Mouse (Mus musculus): ENCODE data around the gene Trit1.
A peak's percentile ranks its signal among the peaks of the same experiment; 100 is the strongest.
"Not testable (repeated sequence)": the region's sequence is repeated elsewhere in the genome, so short reads cannot be mapped to it uniquely, and the experiment has no call there.

Trit1 gene

GRCm38 (mm10) chr4:122998537-122999262 is 17.7 kb upstream of the Trit1 start:
- no peak for DNase-seq

- DNase-seq = no peak
Measured at GRCm38 (mm10) chr4:122999263-122999691, 17.1 kb upstream of the Trit1 start.

DNA sequence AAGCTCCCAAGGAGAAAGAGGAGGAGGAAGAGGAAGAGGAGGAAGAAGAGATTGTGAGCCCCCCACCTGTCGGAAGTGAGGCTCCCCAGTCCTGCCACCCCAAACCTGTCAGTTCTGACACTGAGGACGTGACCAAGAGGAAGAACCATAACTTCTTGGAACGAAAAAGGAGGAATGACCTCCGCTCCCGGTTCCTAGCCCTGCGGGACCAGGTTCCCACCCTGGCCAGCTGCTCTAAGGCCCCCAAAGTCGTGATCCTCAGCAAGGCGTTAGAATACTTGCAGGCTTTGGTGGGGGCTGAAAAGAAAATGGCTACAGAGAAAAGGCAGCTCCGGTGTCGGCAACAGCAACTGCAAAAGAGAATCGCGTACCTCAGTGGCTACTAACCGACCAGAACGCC is 16.3 kb upstream of the Trit1 start:
- DNase-seq = no peak

DNA sequence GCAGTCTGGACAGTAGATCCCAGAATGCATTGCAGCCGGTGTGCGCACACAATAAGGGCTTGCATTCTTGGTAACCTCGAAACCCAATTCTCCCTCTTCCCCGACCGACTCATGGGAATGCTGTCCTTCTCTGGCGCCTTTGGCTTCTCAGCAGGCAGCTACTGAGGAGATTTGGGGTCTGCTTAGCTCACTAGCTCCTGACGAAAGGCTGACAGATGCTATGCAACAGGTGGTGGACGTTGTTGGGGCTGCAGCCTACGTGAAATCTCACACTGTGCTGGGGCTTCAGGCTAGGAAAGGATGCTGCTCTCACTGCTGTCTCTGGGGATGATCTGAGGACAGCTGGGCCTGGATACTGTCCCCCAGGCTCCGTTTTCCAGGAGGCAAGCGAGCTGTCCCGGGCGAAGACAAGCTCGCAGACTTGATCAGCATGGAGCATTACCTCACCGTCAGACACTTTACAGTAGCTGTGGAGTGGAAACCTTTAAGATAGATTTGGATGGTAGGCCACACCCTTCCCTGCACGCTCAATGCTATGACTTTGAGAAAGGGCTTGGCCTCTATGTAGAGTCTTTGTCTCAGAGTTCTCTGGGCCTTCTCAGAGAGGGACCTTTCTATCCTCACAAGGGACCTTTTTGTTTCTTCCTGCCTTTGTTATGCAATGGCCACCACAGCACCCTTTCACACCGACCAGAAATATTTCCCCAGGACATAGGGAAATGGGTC is 15.6 kb upstream of the Trit1 start:
- no peak for DNase-seq

DNA sequence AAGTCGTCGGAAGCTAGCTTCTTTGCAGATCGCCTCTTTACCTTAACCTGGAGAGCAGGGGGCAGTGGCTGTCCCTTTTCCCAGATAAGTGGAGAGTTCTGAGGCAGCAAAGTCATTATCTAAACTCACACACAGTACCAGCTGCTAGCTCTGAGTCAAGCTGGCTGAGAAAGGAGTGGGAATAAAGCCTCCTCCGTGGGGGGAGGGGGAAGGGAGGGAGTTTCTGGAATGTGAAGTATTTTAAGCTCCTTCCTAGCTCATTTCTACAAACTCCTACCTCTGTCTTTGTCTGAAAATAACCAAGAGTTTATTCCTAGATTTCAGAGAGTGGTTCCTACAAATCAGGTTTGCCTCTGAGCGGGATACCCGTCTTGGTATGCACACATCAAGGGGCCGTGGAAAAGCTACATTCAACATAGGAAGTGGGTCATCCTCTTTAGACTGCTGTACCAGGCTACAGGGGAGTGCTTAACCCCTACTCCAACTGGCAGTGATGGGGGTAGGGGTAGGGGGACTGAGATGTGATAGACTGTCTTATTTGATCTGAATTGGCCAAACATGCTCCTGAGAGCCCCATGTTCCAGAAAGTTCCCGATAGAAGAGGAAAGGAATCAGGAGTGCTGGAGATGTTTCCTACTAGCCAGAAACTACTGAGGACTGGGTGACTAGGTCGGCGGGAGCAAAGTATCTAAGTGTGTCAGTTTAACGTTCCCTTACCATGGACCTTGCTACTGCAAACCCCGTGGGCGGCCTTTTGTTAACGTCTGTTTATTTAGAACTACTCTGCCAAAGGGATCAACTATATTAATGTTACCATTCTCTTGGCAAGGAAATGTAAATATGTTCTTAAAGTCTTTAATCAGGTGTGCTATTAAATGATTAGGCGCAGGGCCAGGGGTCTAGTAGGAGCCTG is 11.1 kb upstream of the Trit1 start:
- DNase-seq = no peak

GRCm38 (mm10) chr4:123012501-123012900 is 3.9 kb upstream of the Trit1 start:
- DNase-seq = not testable (repeated sequence)

DNA sequence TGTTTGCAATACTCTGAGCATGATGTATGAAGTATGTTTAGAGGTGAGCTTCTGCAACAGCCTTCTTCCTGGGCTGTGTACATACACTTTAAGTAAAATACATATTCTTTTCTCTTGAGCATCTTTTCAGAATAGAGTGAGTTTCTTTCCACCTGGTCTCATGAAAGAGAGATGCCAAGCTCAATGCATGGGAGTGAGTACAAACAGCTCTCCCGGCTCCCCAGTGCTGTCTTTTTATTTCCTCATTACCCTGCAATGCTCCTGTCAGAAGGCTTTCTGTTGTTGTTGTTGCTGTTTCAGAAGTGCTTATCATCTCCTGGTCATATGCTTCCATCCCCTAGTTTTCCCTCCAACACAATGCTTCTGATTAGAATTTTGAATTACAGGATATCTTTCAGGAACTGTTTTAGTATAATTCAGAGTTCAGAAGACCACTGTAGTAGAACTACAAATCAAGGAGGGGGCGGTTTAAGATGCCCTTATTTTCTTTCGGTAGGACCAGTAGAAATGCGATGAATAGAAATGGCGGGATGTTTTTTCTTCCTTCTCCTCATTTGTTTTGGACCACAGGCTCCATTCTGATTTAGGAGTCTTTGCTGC is 3.0 kb upstream of the Trit1 start:
- DNase-seq = no peak

- DNase-seq = no peak
Measured at GRCm38 (mm10) chr4:123013949-123014406, 2.4 kb upstream of the Trit1 start.

DNA sequence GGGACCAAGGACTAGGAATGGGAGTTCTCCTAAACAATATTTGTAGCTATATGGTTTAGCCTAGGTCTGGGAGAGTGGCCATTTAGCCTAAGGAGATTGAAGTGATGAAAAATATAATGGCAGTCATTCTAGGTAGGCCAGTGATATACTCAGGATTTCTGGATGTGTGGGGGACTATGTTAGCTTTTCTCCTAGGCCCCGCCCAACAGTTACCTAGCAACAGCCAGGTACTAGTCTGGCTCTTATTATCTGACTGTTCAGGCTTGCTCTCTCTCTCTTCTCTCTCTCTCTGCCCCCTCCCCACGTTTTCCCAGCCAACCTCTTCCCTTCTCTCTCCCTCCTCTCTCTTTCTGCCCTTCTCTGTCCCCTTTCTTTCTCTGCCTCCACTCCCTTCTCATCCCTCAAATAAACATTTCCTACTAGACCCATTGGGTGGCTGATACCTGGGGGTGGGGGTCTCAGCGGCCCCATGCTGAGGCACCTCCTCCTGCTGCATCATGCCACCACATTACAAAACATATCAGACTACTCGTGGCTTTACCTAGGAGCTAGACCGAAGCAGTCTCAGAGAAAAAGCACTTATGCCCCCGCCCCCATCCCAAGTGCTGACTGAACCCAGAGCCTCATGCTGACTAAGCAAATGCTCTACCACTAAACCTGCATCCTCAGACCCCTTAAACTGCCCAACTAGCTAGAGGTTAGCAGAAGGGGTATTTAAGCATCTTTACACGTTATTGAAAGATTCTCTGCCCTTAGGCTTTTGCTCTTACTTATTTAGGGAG is 1.7 kb upstream of the Trit1 start:
- DNase-seq = no peak

- DNase-seq = no peak
Measured at GRCm38 (mm10) chr4:123021591-123021990, 5.2 kb downstream of the Trit1 start.

DNA sequence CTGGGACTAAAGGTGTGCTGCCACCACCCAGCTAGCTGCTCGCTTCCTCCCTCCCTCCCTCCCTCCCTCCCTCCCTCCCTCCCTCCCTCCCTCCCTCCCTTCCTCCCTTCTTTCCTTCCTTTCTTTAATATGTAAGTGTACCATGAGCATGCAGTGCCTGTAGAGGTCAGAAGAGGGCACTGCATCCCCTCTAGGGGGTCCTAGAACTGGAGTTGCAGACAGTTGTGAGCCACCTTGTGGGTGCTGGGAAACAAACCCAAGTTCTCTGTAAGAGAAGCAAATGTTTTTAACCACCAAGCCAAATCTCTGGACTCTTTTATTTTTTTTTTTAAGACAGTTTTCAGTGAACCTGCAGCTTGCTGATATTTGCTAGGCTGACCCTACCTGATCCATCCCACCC is 6.5 kb downstream of the Trit1 start:
- no peak for DNase-seq

- DNase-seq = no peak
Measured at GRCm38 (mm10) chr4:123025418-123025817, 9.0 kb downstream of the Trit1 start.

- DNase-seq = peak; percentile 42 to 55
Measured at GRCm38 (mm10) chr4:123026161-123026560, 9.8 kb downstream of the Trit1 start.

GRCm38 (mm10) chr4:123026597-123026996 is 10.2 kb downstream of the Trit1 start:
- DNase-seq = peak in 1 of 2 experiments; percentile 21

DNA sequence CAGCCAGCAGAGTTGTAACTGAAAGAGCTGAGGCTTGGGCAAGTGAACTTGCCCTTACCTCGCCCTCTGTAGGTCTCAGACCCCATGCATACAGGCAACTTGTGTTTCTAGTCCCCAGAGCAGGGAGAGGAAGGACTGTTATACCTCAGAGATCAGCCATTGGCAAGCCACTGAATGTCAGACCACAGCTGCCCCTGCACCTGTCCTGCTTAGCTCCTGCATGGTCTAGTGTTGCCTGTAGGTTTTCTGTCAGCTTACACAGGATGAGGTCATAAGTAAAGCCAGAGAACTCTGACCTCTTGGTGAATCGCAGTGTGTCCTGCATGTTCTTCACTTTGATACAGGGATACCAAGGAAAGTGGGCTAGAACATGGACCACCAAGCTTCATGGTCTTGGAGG is 18.4 kb downstream of the Trit1 start:
- no peak for DNase-seq

DNA sequence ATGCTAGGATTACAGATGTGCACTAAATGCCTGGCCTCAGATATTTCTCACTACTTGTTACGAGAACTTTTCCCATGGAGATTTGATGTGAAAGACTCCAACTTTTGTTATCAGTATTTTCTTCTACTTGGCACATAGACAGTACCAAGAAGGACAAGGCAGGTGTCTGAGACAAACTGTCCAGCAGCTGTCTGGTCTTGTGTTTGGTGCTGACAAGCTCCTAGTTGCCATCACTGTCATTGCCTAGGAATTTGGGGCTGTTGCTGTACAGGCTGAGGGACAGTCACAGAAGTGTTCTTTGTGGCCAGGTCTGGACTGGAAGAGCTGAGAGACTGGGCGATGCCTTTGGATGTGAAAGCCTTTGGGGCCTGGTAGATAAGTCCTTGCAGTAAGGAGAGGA is 19.2 kb downstream of the Trit1 start:
- DNase-seq = no peak

DNA sequence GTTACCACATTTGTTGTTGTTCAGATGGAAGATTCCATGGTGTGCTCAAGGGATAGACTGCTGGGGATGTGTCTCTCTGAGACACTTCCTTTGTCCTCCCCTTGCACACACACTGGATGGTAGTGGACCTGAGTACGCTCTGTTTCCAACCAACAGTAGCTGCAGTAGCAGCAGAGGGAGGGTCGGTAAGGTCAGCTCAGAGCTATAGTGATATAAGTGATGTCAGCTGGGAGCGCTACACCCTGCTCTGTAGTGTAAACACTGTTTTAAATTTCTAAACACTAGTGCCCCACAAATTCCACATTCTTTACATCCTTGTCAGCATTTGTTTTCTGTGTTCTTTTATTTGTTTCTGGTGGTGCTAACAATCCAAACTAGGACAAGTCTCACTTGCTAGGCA is 20.3 kb downstream of the Trit1 start:
- no peak for DNase-seq

- DNase-seq = no peak
Measured at GRCm38 (mm10) chr4:123041131-123041530, 24.7 kb downstream of the Trit1 start.

DNA sequence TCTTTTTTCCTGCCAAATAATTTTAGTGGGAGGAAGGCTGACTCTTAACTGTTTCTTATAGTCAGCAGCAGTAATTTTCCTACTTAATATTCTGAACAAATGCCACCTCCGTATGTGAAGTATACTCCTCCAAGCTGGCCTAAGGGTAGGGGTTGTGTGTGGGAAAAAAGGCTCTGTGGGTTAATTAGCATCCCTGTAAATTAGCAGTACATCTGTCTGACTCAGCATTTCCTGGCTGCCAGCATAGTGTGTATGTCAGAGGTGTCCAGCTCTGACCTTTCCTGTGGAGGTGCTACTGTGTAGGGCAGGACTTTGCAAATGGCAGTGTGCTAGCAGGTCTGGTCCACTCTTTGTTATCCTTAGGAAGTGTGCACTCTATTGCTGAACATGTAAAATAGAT is 27.5 kb downstream of the Trit1 start:
- DNase-seq = no peak

DNA sequence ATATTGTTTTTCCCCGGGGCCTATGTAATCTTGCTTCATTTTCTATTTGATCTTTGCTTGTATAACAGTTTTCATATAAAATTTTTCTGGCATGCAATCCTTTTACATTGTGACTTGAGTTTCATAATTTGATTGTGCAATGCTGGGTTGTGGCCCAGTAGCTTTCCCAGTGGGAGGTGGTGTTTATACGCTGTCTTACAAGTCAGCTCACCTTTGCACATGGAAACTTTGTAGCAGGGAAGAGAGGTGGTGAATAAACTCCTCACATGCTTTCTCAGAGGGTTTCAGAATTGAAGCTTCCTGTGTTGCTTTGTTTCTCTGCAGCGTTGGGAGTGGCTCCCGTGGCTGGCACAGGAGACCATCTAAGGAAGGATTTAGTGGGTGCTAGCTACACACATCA is 28.4 kb downstream of the Trit1 start:
- DNase-seq = no peak

GRCm38 (mm10) chr4:123046300-123046699 is 29.9 kb downstream of the Trit1 start:
- DNase-seq = no peak

GRCm38 (mm10) chr4:123050681-123051211 is 34.3 kb downstream of the Trit1 start:
- peak; percentile 49 to 62 for DNase-seq

All from spleen, adult 18-20 months (tissue).